Mouse (Mus musculus): ENCODE results near the gene Rnf208.

Gene Rnf208

DNA sequence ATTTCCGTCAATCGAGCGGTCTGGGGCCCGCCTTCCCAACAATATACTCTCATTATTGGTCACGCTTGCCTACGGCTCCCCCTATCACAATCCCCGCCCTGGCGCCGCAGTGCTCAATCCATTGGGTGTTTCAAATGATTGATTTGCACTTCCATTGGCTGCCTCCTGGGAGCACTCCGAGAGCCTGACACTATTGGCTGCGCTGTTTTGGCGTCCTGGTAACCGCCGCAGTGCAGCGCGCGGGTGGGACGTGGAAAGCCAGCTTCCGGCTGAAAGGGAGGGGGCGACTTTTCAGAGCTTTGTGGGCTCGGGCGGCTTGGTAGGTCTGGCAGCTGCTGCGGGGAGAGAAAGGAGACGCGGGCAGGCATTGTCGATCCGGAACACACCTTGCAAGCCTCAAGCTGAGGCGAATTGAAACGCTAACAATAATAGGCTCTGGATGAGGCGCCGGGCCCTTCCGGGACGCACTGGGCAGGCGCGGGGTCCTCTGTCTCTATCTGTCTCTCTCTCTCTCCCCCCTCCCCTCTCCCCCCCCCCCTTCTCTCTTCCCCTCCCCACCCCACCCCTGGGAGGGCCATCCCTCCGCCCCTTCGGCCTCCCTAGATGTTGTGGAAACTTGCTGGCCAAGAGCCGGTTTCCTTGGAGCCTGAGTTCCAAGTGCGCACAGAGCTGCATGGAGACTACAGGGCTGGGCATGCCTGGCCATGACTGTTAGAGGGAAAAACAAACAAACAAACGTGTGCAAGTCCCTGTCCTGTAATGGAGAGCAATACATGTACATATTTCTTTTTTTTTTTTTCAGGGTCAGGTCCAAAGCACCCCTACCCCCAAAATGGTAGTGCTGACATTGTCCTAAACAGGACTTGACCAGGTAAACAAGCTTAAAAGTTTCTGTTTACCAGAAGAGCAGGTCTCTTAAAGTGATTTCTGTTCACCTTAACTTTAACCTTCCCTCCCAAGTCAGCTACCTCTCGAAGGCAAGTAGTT, 17.0 kb upstream of the Rnf208 start:
- peak; percentile 99 for DNase-seq (ENCODE audit: extremely low read depth, low read depth)

- DNase-seq (ENCODE audit: extremely low read depth, low read depth): no peak
These were observed 16.2 kb upstream of the Rnf208 start for GRCm38 (mm10) chr2:25225811-25226379.

- no peak for DNase-seq (ENCODE audit: extremely low read depth, low read depth)
These were observed 15.2 kb upstream of the Rnf208 start for GRCm38 (mm10) chr2:25226864-25227263.

DNA sequence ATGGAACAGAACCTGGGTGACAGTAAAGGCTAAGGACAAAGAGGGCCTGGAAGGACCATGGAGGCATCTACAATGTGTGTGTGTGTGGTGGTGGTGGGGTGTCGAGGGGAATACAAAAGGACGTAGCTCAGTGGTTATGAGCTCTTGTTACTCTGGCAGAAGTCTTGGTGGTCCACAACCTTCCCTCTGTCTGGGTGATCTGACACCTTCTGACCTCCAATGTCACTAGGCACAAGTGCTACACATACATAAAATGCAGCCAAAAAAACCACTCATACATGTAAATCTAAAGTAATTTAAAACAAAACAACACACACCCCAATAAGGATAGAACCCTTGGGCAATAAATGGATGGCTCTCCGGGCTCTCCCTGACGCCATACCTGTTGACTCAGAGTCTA, 14.6 kb upstream of the Rnf208 start:
- no peak for DNase-seq (ENCODE audit: extremely low read depth, low read depth)

GRCm38 (mm10) chr2:25228431-25228889, 13.6 kb upstream of the Rnf208 start:
- peak; percentile 84 for DNase-seq (ENCODE audit: extremely low read depth, low read depth)

DNA sequence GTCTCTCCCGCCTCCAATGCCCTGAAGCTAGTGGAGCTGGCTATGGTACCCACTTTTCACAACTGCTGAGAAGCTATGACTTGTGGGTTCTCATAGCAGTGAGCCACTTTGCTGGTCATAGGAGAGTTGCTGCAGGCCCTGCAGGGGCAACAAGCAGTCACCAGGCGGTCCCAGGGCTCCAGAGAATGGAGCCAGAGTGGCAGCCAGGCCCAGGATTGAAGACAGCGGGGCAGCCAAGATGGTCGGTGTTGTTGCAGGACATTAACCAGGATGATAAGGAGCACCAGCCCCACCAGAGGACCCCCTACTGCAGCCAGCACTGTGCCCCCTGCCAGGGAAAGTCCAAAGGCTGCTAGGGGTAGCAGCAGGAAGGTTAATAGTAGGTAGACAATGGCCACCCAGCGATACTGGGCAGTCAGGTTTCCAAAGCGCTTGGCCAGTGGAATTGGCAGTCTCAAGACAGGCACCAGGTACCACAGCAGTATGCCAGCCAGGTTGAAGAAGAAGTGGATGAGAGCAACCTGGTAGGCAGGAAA, 13.0 kb upstream of the Rnf208 start:
- DNase-seq (ENCODE audit: extremely low read depth, low read depth): no peak

- DNase-seq (ENCODE audit: extremely low read depth, low read depth): no peak
These were observed 12.5 kb upstream of the Rnf208 start for GRCm38 (mm10) chr2:25229582-25229981.

- DNase-seq (ENCODE audit: extremely low read depth, low read depth): no peak
These were observed 11.5 kb upstream of the Rnf208 start for GRCm38 (mm10) chr2:25230581-25230980.

- no peak for DNase-seq (ENCODE audit: extremely low read depth, low read depth)
These were observed 11.0 kb upstream of the Rnf208 start for GRCm38 (mm10) chr2:25231038-25231437.

DNA sequence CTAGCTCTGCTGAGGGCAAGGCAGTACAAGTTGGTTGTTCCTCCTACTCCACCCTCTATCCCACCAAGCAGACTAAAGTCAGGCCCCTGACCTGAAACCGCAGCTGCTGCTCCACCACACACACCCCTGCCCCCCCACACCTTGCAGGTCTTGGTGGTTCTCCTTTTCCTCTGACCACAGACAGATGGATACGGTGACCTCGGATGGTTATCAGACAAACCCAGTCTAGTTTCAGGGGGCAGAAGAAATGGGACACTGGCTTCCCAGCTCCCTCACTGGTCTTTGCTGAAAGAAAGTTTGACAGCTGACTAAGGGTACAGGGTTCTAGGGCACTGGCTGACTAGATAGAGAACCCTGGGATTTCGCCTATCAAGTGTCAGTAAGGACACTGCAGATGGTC, 8.6 kb upstream of the Rnf208 start:
- peak; percentile 68 for DNase-seq (ENCODE audit: extremely low read depth, low read depth)

- no peak for DNase-seq (ENCODE audit: extremely low read depth, low read depth)
These were observed 8.0 kb upstream of the Rnf208 start, which contains the start of gene Slc34a3 for GRCm38 (mm10) chr2:25234050-25234449. Slc34a3 (minus strand) TSS chr2:25234364.

- no peak for DNase-seq (ENCODE audit: extremely low read depth, low read depth)
These were observed 7.4 kb upstream of the Rnf208 start for GRCm38 (mm10) chr2:25234551-25235220.

GRCm38 (mm10) chr2:25236614-25237013, 5.4 kb upstream of the Rnf208 start, which contains the start of gene Rnf224:
Rnf224 (minus strand) TSS chr2:25236787.
- no peak for DNase-seq (ENCODE audit: extremely low read depth, low read depth)

DNA sequence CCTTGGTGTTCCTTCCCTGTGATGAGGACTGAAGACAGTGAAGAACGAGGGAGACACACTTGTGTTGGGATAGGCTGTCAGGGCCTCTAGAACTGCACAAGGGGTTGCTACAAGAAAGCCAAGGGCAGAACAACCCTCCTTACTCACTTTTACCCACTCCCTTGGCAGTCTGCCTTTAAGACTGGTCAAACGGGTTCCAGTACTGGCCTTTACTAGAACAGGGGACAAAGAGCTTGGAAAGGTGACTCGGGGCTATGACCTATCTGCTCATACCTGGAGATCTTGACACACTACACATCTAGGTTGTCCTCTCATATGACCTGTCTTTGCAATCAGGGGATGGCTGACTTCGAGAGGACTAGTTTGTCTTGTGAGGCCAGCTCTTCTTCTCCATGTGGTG, 4.5 kb upstream of the Rnf208 start:
- no peak for DNase-seq (ENCODE audit: extremely low read depth, low read depth)

- DNase-seq (ENCODE audit: extremely low read depth, low read depth): no peak
These were observed 3.9 kb upstream of the Rnf208 start for GRCm38 (mm10) chr2:25238106-25238505.

- no peak for DNase-seq (ENCODE audit: extremely low read depth, low read depth)
These were observed 2.3 kb upstream of the Rnf208 start for GRCm38 (mm10) chr2:25239766-25240165.

DNA sequence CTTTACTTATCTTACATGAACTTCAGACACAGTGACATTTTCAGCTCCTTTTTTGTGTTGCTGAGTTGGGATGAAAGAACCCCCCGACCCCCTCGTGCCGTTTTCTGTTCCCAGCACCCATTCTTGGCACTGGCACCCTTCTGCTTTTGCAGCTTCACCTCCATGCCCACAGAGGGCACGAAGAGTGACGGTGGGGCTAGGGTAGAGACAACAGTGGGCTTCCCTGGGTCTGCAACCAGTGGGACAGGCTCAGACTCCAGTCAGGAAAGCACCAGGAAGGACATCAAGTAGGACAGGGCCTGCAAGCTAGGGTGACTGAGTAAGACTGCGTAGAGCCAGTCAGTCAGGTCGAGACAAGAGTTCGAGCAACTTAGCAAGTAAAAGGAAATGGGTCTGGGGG, 1.7 kb upstream of the Rnf208 start:
- no peak for DNase-seq (ENCODE audit: extremely low read depth, low read depth)

GRCm38 (mm10) chr2:25240723-25241437, 1.2 kb upstream of the Rnf208 start:
- peak; percentile 81 for DNase-seq (ENCODE audit: extremely low read depth, low read depth)

DNA sequence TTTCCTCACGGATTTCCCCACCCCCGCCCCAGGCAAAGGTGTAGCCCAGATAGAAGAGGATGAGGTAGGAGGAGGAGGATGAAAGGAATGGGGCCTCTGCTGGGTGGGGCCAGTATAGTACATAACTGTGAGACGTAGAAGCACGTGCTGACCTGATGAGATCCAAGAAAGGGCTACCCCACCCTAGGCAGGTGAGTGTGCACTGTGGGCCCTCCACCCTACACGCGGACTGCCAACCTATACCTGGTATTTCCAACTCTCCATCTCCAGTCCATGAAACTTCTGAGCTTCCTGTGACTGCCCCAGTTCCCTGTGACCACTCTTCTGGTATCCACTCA, 648 bp upstream of the Rnf208 start:
- DNase-seq (ENCODE audit: extremely low read depth, low read depth): no peak

GRCm38 (mm10) chr2:25243342-25243741, 1.3 kb downstream of the Rnf208 start:
- no peak for DNase-seq (ENCODE audit: extremely low read depth, low read depth)

DNA sequence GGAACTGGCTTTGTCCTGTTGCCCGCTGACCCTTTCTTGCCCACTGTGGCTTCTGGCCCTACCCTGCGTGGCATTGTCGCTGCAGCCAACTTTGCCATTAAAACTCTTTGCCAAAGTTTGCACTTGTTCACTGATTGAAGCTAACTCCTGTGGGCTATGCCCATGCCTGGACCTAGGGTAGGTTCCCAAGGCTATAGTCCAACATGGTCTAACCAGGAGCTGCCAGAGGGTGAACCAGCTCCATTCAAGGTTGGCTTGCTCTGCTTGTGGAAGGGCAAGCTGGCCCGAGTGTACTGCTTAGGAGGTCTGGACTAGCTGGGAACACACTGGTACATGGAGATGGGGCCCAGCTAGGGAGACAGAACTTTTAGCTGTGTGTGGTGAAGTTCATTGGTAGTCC, 2.1 kb downstream of the Rnf208 start:
- DNase-seq (ENCODE audit: extremely low read depth, low read depth): no peak

Measured in MEL-GATA-1-ER (cell line).